Mouse (Mus musculus): Measurements from ENCODE around the gene Ftsj3.

DNA sequence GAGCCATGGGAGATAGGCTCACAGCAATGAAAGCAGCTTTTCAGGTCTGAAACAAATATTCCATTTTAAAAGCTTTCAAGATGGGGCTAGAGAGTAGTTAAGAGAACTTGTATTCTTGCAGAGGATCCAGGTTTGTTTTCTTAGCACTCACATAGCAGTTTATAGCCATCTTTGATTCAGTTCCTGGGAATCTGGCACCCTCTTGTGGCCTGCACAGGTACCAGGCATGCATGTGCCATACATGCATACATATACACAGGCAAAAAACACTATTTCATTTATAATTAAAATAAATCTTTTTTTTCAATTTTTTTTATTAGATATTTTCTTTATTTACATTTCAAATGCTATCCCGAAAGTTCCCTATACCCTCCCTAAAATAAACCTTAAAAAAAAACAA is 9.0 kb downstream of the Ftsj3 start:
- TF ChIP-seq POLR2A (IDR thresholded peaks at IDR 0.05; ENCODE audit: control insufficient read depth, extremely low read depth, insufficient read depth, low read length, poor library complexity) (no peak), CTCF (IDR thresholded peaks at IDR 0.05; ENCODE audit: borderline replicate concordance, control insufficient read depth, extremely low read depth, insufficient read depth, low read length, poor library complexity) (no peak)
